Mouse (Mus musculus): Measurements from ENCODE around the gene Fgf6. TPM values are rescaled to one million over a fixed set of nuclear protein-coding genes. Genes with fewer than 3 reads are reported as not detected.

The Fgf6 gene
- total and polyA plus RNA-seq, 3 experiments = not detected

Other genes with a start within 250 kb of the Fgf6 start
- gene Ndufa9, start 166.4 kb upstream of the Fgf6 start, total RNA-seq (2021) = 100 to 1,000 TPM; 167 to 248 TPM
- 77.2 and 80.4 TPM in 2 replicates for gene Ndufa9, start 166.4 kb upstream of the Fgf6 start, polyA plus RNA-seq (2012; rRNA removed)
- gene Akap3, start 162.5 kb upstream of the Fgf6 start, total RNA-seq (2021) = not detected
- gene Akap3, start 162.5 kb upstream of the Fgf6 start, polyA plus RNA-seq (2012; rRNA removed) = 0.03 and 0.04 TPM in 2 replicates
- not detected for gene Dyrk4, start 93.7 kb upstream of the Fgf6 start, total RNA-seq (2021)
- not detected in 2 replicates for gene Dyrk4, start 93.7 kb upstream of the Fgf6 start, polyA plus RNA-seq (2012; rRNA removed)
- gene Rad51ap1, start 76.0 kb upstream of the Fgf6 start, total RNA-seq (2021) = 1 to 10 TPM in 1 of 2 experiments, under 1 TPM in 1; 0.59 to 1.3 TPM
- gene Rad51ap1, start 76.0 kb upstream of the Fgf6 start, polyA plus RNA-seq (2012; rRNA removed) = 0.59 and 1.1 TPM in 2 replicates
- gene D6Wsu163e, start 75.6 kb upstream of the Fgf6 start, total RNA-seq (2021) = 10 to 100 TPM; 17.4 to 22.1 TPM
- 1.3 and 1.5 TPM in 2 replicates for gene D6Wsu163e, start 75.6 kb upstream of the Fgf6 start, polyA plus RNA-seq (2012; rRNA removed)
- gene Fgf23, start 57.3 kb downstream of the Fgf6 start, total RNA-seq (2021) = not detected
- gene Fgf23, start 57.3 kb downstream of the Fgf6 start, polyA plus RNA-seq (2012; rRNA removed) = not detected in 2 replicates
- gene Tigar, start 94.0 kb downstream of the Fgf6 start, total RNA-seq (2021) = 10 to 100 TPM; 13.2 to 21.9 TPM
- gene Tigar, start 94.0 kb downstream of the Fgf6 start, polyA plus RNA-seq (2012; rRNA removed) = 2.2 and 3.0 TPM in 2 replicates
- 100 to 1,000 TPM; 481 to 519 TPM for gene Ccnd2, start 136.6 kb downstream of the Fgf6 start, total RNA-seq (2021)
- 76.2 and 127 TPM in 2 replicates for gene Ccnd2, start 136.6 kb downstream of the Fgf6 start, polyA plus RNA-seq (2012; rRNA removed)

Measured in adrenal gland, adult 2 months (tissue).